19 mouse cellular contexts compared by ENCODE assay signal in the genomic region with DNA sequence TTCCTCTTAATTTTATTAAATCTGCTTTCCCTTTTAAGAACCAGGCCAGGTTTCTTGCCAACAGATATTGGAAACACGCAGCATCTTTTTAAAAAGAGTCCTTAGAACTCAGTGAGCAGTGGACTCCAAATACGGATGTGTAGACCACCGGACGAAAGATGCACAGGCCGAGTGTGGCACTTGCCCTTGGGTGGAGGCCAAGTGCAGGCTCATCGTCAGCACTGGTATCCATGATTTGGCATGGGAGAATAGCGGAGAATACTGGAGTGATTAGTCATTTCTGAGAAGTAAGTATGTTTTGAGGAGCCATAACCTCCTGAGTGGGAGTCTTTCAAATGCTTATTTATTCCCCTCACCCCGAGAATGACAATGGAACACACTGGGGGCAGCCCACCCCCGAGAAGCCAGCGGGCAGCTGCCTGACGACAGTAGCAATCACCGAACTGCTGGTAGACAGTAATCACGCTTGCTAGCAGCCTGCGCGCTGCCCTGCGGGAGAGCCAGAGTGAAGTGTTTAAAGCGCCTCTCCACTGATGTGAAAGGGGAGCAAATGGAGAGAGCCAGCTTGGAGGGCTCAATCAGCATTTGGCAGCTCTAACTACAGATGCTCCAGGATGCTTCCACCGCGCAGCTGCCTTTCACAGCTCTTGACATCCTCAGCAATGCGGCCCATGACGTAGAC. TPM values are rescaled to one million over a fixed set of nuclear protein-coding genes. Genes with fewer than 3 reads are reported as not detected.
DNase-seq lines count a peak whose midpoint lies in the region; ATAC-seq lines count a peak whose summit lies in the region.
"Had no signal": no experiment of that assay in that cellular context is flagged by ENCODE, and none has a peak within 500 bp of the region (broad histone marks: within the 10 kb centered on the region; RNA-seq: fewer than 3 reads in every experiment).

No protein-coding gene starts in this region.

- no peak overlapping the region for H3K4me2 ChIP-seq in lung, embryonic 16.5 days (ENCODE audit: low read depth, low read length)
- peak overlapping the region; percentile 24 for H3K4me2 ChIP-seq in hindbrain, embryonic 14.5 days (replicated peaks)

- H3K4me3 ChIP-seq in lung, embryonic 16.5 days (ENCODE audit: low read length): no peak overlapping the region
- no peak overlapping the region for H3K4me3 ChIP-seq in hindbrain, embryonic 14.5 days (replicated peaks; ENCODE audit: low read length)

- no peaks in the 10 kb centered on the region for H3K9me3 ChIP-seq in lung, embryonic 16.5 days (ENCODE audit: control insufficient read depth, low read length)
- H3K9me3 ChIP-seq in hindbrain, embryonic 14.5 days (ENCODE audit: control insufficient read depth, low read length): no peaks in the 10 kb centered on the region

- ATAC-seq in lung, embryonic 16.5 days (ENCODE audit: low read depth): peak; percentile 69
- ATAC-seq in hindbrain, embryonic 14.5 days (ENCODE audit: low FRiP score): no peak
- ATAC-seq: activated CD4-positive, CD25-positive, alpha-beta regulatory T cell, adult 4 months; inflammation-experienced regulatory T-cells, adult 6 months had no signal

- H3K27me3 ChIP-seq in lung, embryonic 16.5 days (ENCODE audit: control insufficient read depth, insufficient read depth, low read depth, low read length): no peaks in the 10 kb centered on the region
- no peaks in the 10 kb centered on the region for H3K27me3 ChIP-seq in hindbrain, embryonic 14.5 days (ENCODE audit: control insufficient read depth, insufficient read depth, low read length)

- no peak overlapping the region for H3K27ac ChIP-seq in lung, embryonic 16.5 days (ENCODE audit: low read length)
- H3K27ac ChIP-seq in hindbrain, embryonic 14.5 days: no peak overlapping the region; the same call in 1 of the 2 replicates

- no peak overlapping the region for H3K9ac ChIP-seq in lung, embryonic 16.5 days (ENCODE audit: low read length)
- H3K9ac ChIP-seq in hindbrain, embryonic 14.5 days: no peak overlapping the region

- no peaks in the 10 kb centered on the region for H3K4me1 ChIP-seq in lung, embryonic 16.5 days (replicated peaks; ENCODE audit: control insufficient read depth, insufficient read depth, low read length)
- 0 out of 2 replicates have a peak, but pooled peaks cover 4% of the 10 kb centered on the region for H3K4me1 ChIP-seq in hindbrain, embryonic 14.5 days (replicated peaks; ENCODE audit: control insufficient read depth, insufficient read depth, low read length)

- H3K36me3 ChIP-seq in lung, embryonic 16.5 days (ENCODE audit: control insufficient read depth, insufficient read depth, low read length): peaks cover 4% of the 10 kb centered on the region; the same call in 1 of the 2 replicates
- no peaks in the 10 kb centered on the region for H3K36me3 ChIP-seq in hindbrain, embryonic 14.5 days (replicated peaks; ENCODE audit: control insufficient read depth, insufficient read depth)

- DNase-seq in cerebellum, postnatal 14 days: peak; percentile 42 to 45
- no peak for DNase-seq in cerebellum, adult 11-12 months
- DNase-seq in lung, postnatal 36 days: no peak
- peak; percentile 84 for DNase-seq in Muller cell, postnatal 12 days (ENCODE audit: inconsistent ontology term)
- peak; percentile 40 for DNase-seq in hindbrain, embryonic 14.5 days (ENCODE audit: low spot score)
- DNase-seq in yolk sac, embryonic 10.5 days (ENCODE audit: low spot score): no peak
- DNase-seq in frontal cortex, postnatal 10 days (ENCODE audit: low spot score in 2 of 2): no peak
- DNase-seq: adrenal gland, postnatal 14 days; cerebellum, adult 8-10 months; gastrocnemius, postnatal 14 days; heart, postnatal 10 days; kidney, adult 9 months; layer of hippocampus, postnatal 36 days; lung, adult 18-20 months had no signal

- 62% methylated on average over 21 of the region's 21 CpGs for WGBS in lung, embryonic 16.5 days
- WGBS in hindbrain, embryonic 14.5 days: 43% methylated on average over 21 of the region's 21 CpGs

RNA-seq across cellular contexts. Expression of a gene that starts 29.2 kb away (rescaled TPM):
- 19.2 and 20.2 TPM in 2 replicates for polyA plus RNA-seq in lung, embryonic 16.5 days (2015; fragmentation: Nextera tagmentation; extraction: Ambion mirVana)
- 12.5 and 12.7 TPM in 2 replicates for polyA plus RNA-seq in hindbrain, embryonic 14.5 days (2014; fragmentation: Nextera tagmentation; extraction: Ambion mirVana)

RNA-seq across cellular contexts. Expression of a gene that starts 50.8 kb away (rescaled TPM):
- 0.38 and 0.92 TPM in 2 replicates for polyA plus RNA-seq in lung, embryonic 16.5 days (2015; fragmentation: Nextera tagmentation; extraction: Ambion mirVana)
- polyA plus RNA-seq in hindbrain, embryonic 14.5 days (2014; fragmentation: Nextera tagmentation; extraction: Ambion mirVana): not detected in 2 replicates
- polyA plus RNA-seq: activated CD4-positive, CD25-positive, alpha-beta regulatory T cell, adult 4 months; inflammation-experienced regulatory T-cells, adult 6 months; liver, adult 2 months; thymus, postnatal 0 days had no signal

Comparison
In these comparisons a context has a peak if more than half of its experiments do, and no peak if none do; other contexts are left out.
1. DNase-seq: peak in cerebellum, postnatal 14 days (2 of 2), Muller cell, postnatal 12 days (single experiment) and hindbrain, embryonic 14.5 days (single experiment); none in cerebellum, adult 11-12 months (single experiment), lung, postnatal 36 days (single experiment), yolk sac, embryonic 10.5 days (single experiment) and frontal cortex, postnatal 10 days (0 of 2).